Comparison of ENCODE assay signal across 8 mouse cellular contexts in genomic region chr2:181837372-181838292, GRCm38 (mm10). TPM values are rescaled to one million over a fixed set of nuclear protein-coding genes. Genes with fewer than 3 reads are reported as not detected.
A peak's percentile ranks its signal among the peaks of the same experiment; 100 is the strongest.
DNase-seq lines count a peak whose midpoint lies in the region; ATAC-seq lines count a peak whose summit lies in the region.

Gene Pcmtd2, plus strand, starts transcription at chr2:181837854.

- under 1% methylated on average over 35 of the region's 35 CpGs for WGBS in hindbrain, embryonic 15.5 days

- H3K4me2 ChIP-seq in hindbrain, embryonic 15.5 days: peak within 1 kb of the TSS; percentile 75

- peaks cover 16% of the 10 kb centered on the region for H3K4me1 ChIP-seq in hindbrain, embryonic 15.5 days (replicated peaks)

- H3K4me3 ChIP-seq in hindbrain, embryonic 15.5 days: peak within 1 kb of the TSS; percentile 85

- peaks cover 4% of the 10 kb centered on the region; the same call in 1 of the 2 replicates for H3K36me3 ChIP-seq in hindbrain, embryonic 15.5 days

- peak within 1 kb of the TSS; percentile 88 for H3K27ac ChIP-seq in hindbrain, embryonic 15.5 days (replicated peaks)

- H3K9me3 ChIP-seq in hindbrain, embryonic 15.5 days: no peaks in the 10 kb centered on the region

- peak; percentile 91 for DNase-seq in T-cell, adult 2 months (ENCODE audit: low spot score)
- peak; percentile 94 to 95 for DNase-seq in cerebellum, postnatal 36 days
- peak; percentile 94 for DNase-seq in frontal cortex, postnatal 36 days (ENCODE audit: low spot score in 2 of 2)
- peak; percentile 87 for DNase-seq in left cerebral cortex, adult 11 months (ENCODE audit: low spot score)
- peak; percentile 93 to 95 for DNase-seq in lung, postnatal 4 days
- peak; percentile 92 for DNase-seq in retina, postnatal 7 days (ENCODE audit: low read depth, low spot score)
- DNase-seq in urinary bladder, adult 2 months (ENCODE audit: low spot score): peak; percentile 79

- no peaks in the 10 kb centered on the region for H3K27me3 ChIP-seq in hindbrain, embryonic 15.5 days

- H3K9ac ChIP-seq in hindbrain, embryonic 15.5 days: peak within 1 kb of the TSS; percentile 82

- peak; percentile 99 for ATAC-seq in hindbrain, embryonic 15.5 days (ENCODE audit: low FRiP score, low read depth)

RNA-seq across cellular contexts. Expression of gene Pcmtd2, which starts in this region (rescaled TPM):
- 27.2 and 28.8 TPM in 2 replicates for polyA plus RNA-seq in hindbrain, embryonic 15.5 days (2015; fragmentation: Nextera tagmentation; extraction: Ambion mirVana)
- polyA plus RNA-seq in urinary bladder, adult 2 months (2012; rRNA removed): 43.8 and 51.5 TPM in 2 replicates

Comparison
In these comparisons a context has a peak if more than half of its experiments do, and no peak if none do; other contexts are left out.
1. Peak in every context shown above with its lines: DNase-seq, ATAC-seq, H3K4me3 ChIP-seq and H3K27ac ChIP-seq.